Mouse (Mus musculus) bone marrow macrophage, adult 2 months (primary cell): ENCODE measurements around the gene Glrx.

ENCODE experiments used
- CTCF ChIP-seq: IDR thresholded peaks from 2 replicates; pipeline ENCODE4 v1.5.1; 2012; ENCODE audit warnings: low read depth, mild to moderate bottlenecking, low read length, moderate library complexity
- POLR2A ChIP-seq: IDR thresholded peaks from 2 replicates; pipeline ENCODE4 v1.6.1; 2012; ENCODE audit warnings: mild to moderate bottlenecking, low read depth, low read length, borderline replicate concordance

DNA sequence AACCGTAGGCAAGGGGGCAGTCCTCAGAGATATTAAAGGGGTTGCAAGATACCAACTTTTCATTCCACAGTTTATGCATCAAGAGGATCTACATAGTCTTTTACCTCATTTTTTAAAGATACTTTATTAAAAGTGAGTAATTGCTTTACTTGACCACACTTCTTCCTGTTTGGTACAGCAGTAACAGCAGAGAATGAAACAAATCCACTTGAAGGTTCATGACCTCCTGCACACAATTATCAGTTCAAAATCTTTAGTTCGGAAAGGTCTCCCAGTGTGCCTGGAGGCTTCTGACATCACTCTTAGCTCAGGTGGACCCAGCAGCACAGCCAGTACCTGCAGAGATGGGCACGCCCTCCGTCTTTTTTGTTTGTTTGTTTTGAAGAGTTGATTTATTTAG is 12.4 kb downstream of the Glrx start:
- TF ChIP-seq CTCF (no peak), POLR2A (no peak)
